ENCODE assay signal across 8 mouse cellular contexts in the genomic region with DNA sequence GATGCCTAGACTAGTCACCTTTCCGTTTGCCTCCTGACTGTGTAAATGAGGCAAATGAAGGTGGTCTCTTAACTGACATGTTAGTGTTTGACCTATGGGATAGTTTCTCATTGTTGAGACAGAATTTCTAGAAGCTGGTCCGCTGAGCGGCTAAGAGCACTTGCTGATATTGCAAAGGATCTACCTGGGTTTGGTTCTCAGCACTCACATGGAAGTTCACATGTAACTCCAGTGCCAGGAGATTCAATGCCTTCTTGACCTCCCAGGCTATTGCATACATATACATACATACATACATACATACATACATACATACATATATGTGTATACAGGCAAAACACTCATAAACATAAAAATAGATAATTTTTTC. TPM values are rescaled to one million over a fixed set of nuclear protein-coding genes. Genes with fewer than 3 reads are reported as not detected.
DNase-seq lines count a peak whose midpoint lies in the region; ATAC-seq and TF ChIP-seq lines count a peak whose summit lies in the region.

No protein-coding gene starts in this region.

- ATAC-seq in kidney, embryonic 16.5 days (ENCODE audit: low FRiP score, low TSS enrichment), result no peak
- no peak for ATAC-seq in embryonic facial prominence, embryonic 13.5 days (ENCODE audit: insufficient number of reproducible peaks, insufficient read depth, low FRiP score, low TSS enrichment, low read depth)
- no peak for ATAC-seq in intestine, embryonic 15.5 days

- peaks cover 38% of the 10 kb centered on the region for H3K79me2 ChIP-seq in myocyte (ENCODE audit: control insufficient read depth, insufficient read depth)

- no peaks in the 10 kb centered on the region for H3K27me3 ChIP-seq in kidney, embryonic 16.5 days (ENCODE audit: insufficient read depth, low read length)
- H3K27me3 ChIP-seq in embryonic facial prominence, embryonic 13.5 days, result no peaks in the 10 kb centered on the region
- H3K27me3 ChIP-seq in intestine, embryonic 15.5 days (replicated peaks), result no peaks in the 10 kb centered on the region
- no peaks in the 10 kb centered on the region for H3K27me3 ChIP-seq in myocyte (ENCODE audit: control insufficient read depth, insufficient read depth, insufficient read length)

- no peaks in the 10 kb centered on the region for H3K9me3 ChIP-seq in kidney, embryonic 16.5 days (ENCODE audit: low read length)
- no peaks in the 10 kb centered on the region for H3K9me3 ChIP-seq in embryonic facial prominence, embryonic 13.5 days
- H3K9me3 ChIP-seq in intestine, embryonic 15.5 days, result no peaks in the 10 kb centered on the region

- H3K4me2 ChIP-seq in kidney, embryonic 16.5 days (replicated peaks; ENCODE audit: low read depth, low read length), result peak overlapping the region; percentile 49
- H3K4me2 ChIP-seq in embryonic facial prominence, embryonic 13.5 days, result peak overlapping the region; percentile 45
- peak overlapping the region; percentile 84 for H3K4me2 ChIP-seq in intestine, embryonic 15.5 days (replicated peaks)
- peak overlapping the region; percentile 8 for H3K4me2 ChIP-seq in myocyte (ENCODE audit: low read depth)

- H3K27ac ChIP-seq in kidney, embryonic 16.5 days (ENCODE audit: low read length), result peak overlapping the region; percentile 96
- H3K27ac ChIP-seq in embryonic facial prominence, embryonic 13.5 days, result peak overlapping the region; percentile 99
- H3K27ac ChIP-seq in intestine, embryonic 15.5 days, result peak overlapping the region; percentile 98

- peaks cover 12% of the 10 kb centered on the region for H3K4me1 ChIP-seq in kidney, embryonic 16.5 days (ENCODE audit: insufficient read depth, low read length)
- peaks cover 12% of the 10 kb centered on the region for H3K4me1 ChIP-seq in embryonic facial prominence, embryonic 13.5 days
- H3K4me1 ChIP-seq in intestine, embryonic 15.5 days (replicated peaks), result peaks cover 11% of the 10 kb centered on the region

- H3K9ac ChIP-seq in kidney, embryonic 16.5 days (replicated peaks; ENCODE audit: low read length), result peak overlapping the region; percentile 99
- H3K9ac ChIP-seq in embryonic facial prominence, embryonic 13.5 days, result peak overlapping the region; percentile 99; the same call in 1 of the 2 replicates
- H3K9ac ChIP-seq in intestine, embryonic 15.5 days, result no peak overlapping the region

- peak overlapping the region; percentile 93 for H3K4me3 ChIP-seq in kidney, embryonic 16.5 days (ENCODE audit: low read length)
- H3K4me3 ChIP-seq in embryonic facial prominence, embryonic 13.5 days, result peak overlapping the region; percentile 91
- H3K4me3 ChIP-seq in intestine, embryonic 15.5 days (replicated peaks), result 0 out of 2 replicates have a peak overlapping the region, but pooled peaks have one; percentile 5
- H3K4me3 ChIP-seq in myocyte, result no peak overlapping the region

- peaks cover 26% of the 10 kb centered on the region for H3K36me3 ChIP-seq in kidney, embryonic 16.5 days (ENCODE audit: insufficient read depth, low read length)
- H3K36me3 ChIP-seq in embryonic facial prominence, embryonic 13.5 days, result peaks cover 36% of the 10 kb centered on the region
- H3K36me3 ChIP-seq in intestine, embryonic 15.5 days, result peaks cover 13% of the 10 kb centered on the region; the same call in 1 of the 2 replicates
- H3K36me3 ChIP-seq in myocyte (ENCODE audit: control insufficient read depth, insufficient read depth), result peaks cover 36% of the 10 kb centered on the region

- H3ac ChIP-seq in myocyte (ENCODE audit: control insufficient read depth, insufficient read length), result no peak overlapping the region

- no peak for TF ChIP-seq POLR2A in myocyte (IDR thresholded peaks at IDR 0.05; ENCODE audit: insufficient read length, low read depth)

- 19% methylated on average over 3 of the region's 3 CpGs for WGBS in kidney, embryonic 16.5 days
- WGBS in embryonic facial prominence, embryonic 13.5 days, result 26% methylated on average over 3 of the region's 3 CpGs
- WGBS in intestine, embryonic 15.5 days, result 13% methylated on average over 3 of the region's 3 CpGs

- no peak for DNase-seq in kidney, postnatal 4 days
- no peak for DNase-seq in layer of hippocampus, postnatal 25 days (ENCODE audit: extremely low spot score in 1 of 2, low spot score in 1 of 2)
- no peak for DNase-seq in urinary bladder, postnatal 4 days (ENCODE audit: low spot score in 2 of 2)
- no peak for DNase-seq in MN1 (ENCODE audit: low spot score)

TF ChIP-seq in myocyte, 11 proteins besides CTCF, POLR2A, EP300 and RAD21:
- no peak for TF ChIP-seq MYOD1 (IDR thresholded peaks at IDR 0.05; ENCODE audit: control insufficient read depth in 1 of 3, insufficient read length in 2 of 3, low read depth in 2 of 3)
- no peak for TF ChIP-seq CEBPB (IDR thresholded peaks at IDR 0.05; ENCODE audit: insufficient read depth, poor library complexity, severe bottlenecking)
- no peak for TF ChIP-seq MYOG (IDR thresholded peaks at IDR 0.05; ENCODE audit: control insufficient read depth in 1 of 3, insufficient read depth in 1 of 3, insufficient read length in 2 of 3, low read depth in 2 of 3)
- no peak for TF ChIP-seq TCF3 (IDR thresholded peaks at IDR 0.05; ENCODE audit: insufficient read length, low read depth)
- no peak for TF ChIP-seq POLR2AphosphoS2 (IDR thresholded peaks at IDR 0.05; ENCODE audit: insufficient read length, low read depth)
- no peak for TF ChIP-seq USF1 (IDR thresholded peaks at IDR 0.05; ENCODE audit: low read depth)
- TF ChIP-seq SRF (IDR thresholded peaks at IDR 0.05; ENCODE audit: control insufficient read depth, insufficient read length, low read depth), result no peak
- no peak for TF ChIP-seq REST (IDR thresholded peaks at IDR 0.05; ENCODE audit: insufficient read depth, insufficient read length)
- TF ChIP-seq MAX (IDR thresholded peaks at IDR 0.05; ENCODE audit: low read depth), result no peak

RNA-seq across cellular contexts. Expression of a gene that starts 0.9 kb away (rescaled TPM):
- polyA plus RNA-seq in kidney, embryonic 16.5 days (2015; fragmentation: Nextera tagmentation; extraction: Ambion mirVana), result 153 and 161 TPM in 2 replicates
- 155 TPM in 2 replicates for polyA plus RNA-seq in embryonic facial prominence, embryonic 13.5 days (2015; fragmentation: Nextera tagmentation; extraction: Ambion mirVana)
- 108 and 109 TPM in 2 replicates for polyA plus RNA-seq in intestine, embryonic 15.5 days (2015; fragmentation: Nextera tagmentation; extraction: Ambion mirVana)
- 85.9 TPM for polyA plus RNA-seq in myocyte (2012; fragmentation: generic; extraction: Trizol)
- total RNA-seq in layer of hippocampus, postnatal 25 days (2021), result 10 to 100 TPM; 88.1 to 89.3 TPM

RNA-seq across cellular contexts. Expression of a gene that starts 22.3 kb away (rescaled TPM):
- 172 and 202 TPM in 2 replicates for polyA plus RNA-seq in kidney, embryonic 16.5 days (2015; fragmentation: Nextera tagmentation; extraction: Ambion mirVana)
- polyA plus RNA-seq in embryonic facial prominence, embryonic 13.5 days (2015; fragmentation: Nextera tagmentation; extraction: Ambion mirVana), result 116 and 118 TPM in 2 replicates
- polyA plus RNA-seq in intestine, embryonic 15.5 days (2015; fragmentation: Nextera tagmentation; extraction: Ambion mirVana), result 176 and 218 TPM in 2 replicates
- polyA plus RNA-seq in myocyte (2012; fragmentation: generic; extraction: Trizol), result 707 TPM
- total RNA-seq in layer of hippocampus, postnatal 25 days (2021), result 10 to 100 TPM; 59.9 to 62.0 TPM

RNA-seq across cellular contexts. Expression of a gene that starts 27.5 kb away (rescaled TPM):
- polyA plus RNA-seq in kidney, embryonic 16.5 days (2015; fragmentation: Nextera tagmentation; extraction: Ambion mirVana), result 67.5 and 69.3 TPM in 2 replicates
- 53.8 and 67.7 TPM in 2 replicates for polyA plus RNA-seq in embryonic facial prominence, embryonic 13.5 days (2015; fragmentation: Nextera tagmentation; extraction: Ambion mirVana)
- polyA plus RNA-seq in intestine, embryonic 15.5 days (2015; fragmentation: Nextera tagmentation; extraction: Ambion mirVana), result 64.0 and 66.7 TPM in 2 replicates
- 172 TPM for polyA plus RNA-seq in myocyte (2012; fragmentation: generic; extraction: Trizol)
- total RNA-seq in layer of hippocampus, postnatal 25 days (2021), result 100 to 1,000 TPM; 144 to 161 TPM

Comparison
In these comparisons a context has a peak if more than half of its experiments do, and no peak if none do; other contexts are left out.
1. H3K4me2 ChIP-seq: peak in every context shown above with its lines; median percentile 84 in intestine, embryonic 15.5 days; 49 in kidney, embryonic 16.5 days; 45 in embryonic facial prominence, embryonic 13.5 days; 8 in myocyte.